Mouse (Mus musculus) NIH3T3 (cell line): ENCODE data around the gene 4930558K02Rik.

Experiments
- DNase-seq: peaks from one replicate; pipeline ENCODE4 v3.0.0-alpha.2; 2012; ENCODE audit warnings: low read depth

4930558K02Rik gene

DNA sequence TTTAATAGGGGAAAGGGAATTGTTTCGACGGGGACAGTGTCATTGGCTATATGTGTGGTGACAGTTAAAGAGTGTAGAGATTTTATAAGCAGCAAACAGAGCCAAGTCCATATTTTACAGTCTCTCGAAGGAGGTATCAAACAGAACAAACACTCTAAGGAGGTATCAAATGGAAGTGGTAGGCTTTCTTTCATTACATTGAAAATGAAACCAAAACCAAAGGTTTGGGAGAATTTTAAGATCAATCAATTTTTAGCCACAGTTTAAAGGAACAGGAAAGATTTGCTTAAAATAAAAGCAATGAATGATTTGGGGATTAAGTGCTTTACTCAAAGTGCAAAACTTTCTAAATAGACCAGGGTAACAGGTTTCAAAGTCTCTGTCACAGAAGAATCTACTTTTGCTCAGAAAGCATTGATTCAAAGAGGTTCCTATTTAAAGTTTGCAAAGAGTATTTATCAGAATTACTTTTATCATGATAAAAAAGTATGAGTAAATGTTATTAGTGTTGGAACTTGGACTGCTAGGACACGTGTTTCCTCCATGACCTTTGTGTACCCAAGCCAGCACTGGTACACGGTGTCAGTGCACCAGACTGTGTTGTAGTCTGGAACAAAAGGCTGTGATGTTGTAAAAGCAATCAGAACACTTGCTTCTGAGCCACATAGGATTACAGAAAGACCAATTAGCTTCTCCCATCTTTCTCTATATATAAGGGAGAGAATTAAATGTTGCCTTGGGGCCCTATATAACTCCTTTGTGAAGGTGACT lies 28.2 kb downstream of the 4930558K02Rik start:
- DNase-seq = no peak

DNA sequence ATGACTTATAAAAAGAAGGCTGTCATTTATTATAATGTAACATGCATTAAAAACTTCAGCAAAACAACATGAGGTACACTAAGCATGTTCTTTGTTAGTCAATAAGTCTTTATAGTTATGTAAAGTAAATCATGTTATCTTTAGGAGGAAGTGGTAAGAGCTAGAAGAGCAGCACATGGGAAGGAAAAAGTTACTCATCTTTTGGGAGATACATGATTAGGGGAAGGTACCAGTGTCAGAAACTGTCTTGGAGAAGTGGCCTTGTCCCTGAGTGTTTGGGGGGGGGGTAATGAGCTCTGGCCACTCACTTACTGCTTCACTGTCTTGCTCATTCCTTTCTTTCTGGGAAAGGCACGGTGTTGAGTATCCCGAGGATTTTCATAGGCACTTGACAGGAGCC lies 37.4 kb downstream of the 4930558K02Rik start:
- DNase-seq = no peak

DNA sequence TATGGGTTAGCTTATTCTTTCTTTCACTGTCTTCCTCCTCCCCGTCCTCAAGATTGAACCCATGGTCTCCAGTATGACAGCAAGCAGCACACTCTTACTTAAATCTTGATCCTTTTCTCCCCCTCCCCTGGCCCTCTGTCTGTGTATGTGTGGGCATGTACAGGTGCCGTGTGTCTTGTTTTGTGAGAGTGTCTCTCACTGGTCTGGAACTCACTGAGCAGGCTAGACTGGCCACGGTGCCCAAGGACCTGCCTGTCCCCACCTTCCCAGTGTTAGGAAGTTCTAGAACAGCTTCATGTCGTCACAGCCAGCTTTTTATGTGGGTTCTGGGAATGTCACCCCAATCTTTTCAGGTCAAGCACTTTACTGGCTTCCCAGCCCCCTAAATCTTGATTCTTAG lies 47.1 kb downstream of the 4930558K02Rik start:
- DNase-seq = no peak

DNA sequence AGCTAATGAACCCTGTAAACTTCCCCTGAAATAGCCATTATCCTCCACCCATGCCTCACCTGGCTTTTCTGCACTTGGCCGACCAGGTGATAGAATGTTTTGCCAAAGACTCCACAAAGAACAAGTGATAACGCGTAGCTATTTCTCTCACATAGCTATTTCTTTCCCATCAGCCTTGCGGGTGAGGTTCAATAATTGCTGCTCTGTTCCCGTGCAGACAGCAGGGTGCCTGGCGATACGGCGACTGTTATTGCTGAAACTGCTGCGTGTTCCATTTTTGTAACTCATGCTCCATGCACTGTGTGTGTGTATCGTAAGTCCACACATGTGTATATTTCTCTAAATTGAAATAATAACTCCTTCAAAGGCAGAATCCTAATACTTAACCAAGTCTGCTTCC lies 47.6 kb downstream of the 4930558K02Rik start:
- no peak for DNase-seq

DNA sequence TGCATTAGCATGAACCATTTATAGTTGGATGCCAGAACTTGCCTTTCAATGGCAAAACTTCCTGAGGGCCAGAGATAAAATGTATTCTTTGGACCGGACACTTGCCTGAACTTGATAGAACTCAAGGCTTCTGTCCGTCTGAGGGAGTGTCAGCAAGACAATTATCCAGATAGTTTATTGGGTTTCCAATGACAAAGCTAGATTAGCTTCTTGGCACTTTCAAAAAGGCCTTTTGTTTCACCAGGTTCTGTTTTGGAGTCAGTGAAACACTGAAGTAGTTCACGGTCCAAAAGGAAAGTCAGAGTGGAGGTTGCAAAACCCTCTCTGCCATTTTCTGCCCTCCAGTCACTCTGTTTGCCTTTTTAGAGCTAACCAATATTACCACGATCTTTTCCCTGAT lies 48.1 kb downstream of the 4930558K02Rik start:
- DNase-seq = no peak

DNA sequence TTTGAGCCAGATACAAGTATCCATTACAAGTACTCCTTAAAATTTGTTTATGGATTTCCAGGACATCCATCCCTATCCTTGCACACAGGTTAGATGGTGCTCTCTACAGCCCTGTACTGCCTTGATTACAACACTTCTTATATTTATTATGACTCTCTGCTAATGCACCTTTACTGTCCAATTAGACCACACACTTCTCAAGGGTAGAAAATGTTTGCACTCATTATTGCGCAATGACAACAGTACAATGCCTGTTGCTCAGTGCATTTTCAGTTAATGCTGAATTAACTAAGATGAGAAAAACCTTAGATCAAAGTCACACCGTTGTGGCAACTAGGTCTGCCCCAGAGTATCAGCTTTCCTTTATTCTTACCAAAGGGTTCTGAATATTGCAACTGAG lies 51.5 kb downstream of the 4930558K02Rik start:
- no peak for DNase-seq

DNA sequence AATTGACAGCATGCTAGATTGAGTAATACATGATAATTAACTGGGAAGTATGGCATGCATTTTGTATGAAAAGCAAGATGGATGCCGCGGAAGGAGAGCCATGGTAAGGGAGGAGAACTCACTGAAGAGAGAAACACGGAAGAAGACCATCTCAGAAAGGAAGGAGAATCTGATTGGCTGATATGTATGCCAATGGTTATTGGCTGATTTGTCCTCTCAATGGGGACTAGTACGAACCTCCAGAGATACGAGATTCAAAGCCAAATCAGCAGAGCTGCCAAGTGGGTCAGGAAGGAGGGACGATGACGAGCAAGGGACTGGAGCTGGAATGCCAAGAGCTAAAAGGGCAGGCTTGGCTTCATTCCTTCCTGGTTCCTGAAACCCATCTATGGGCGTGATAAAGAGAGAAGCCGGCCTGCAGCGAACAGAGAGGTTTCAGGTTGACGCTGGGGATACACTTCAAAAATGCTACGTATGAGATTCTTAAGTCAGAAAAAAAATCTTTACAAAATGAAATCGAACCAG lies 54.1 kb downstream of the 4930558K02Rik start:
- no peak for DNase-seq

DNA sequence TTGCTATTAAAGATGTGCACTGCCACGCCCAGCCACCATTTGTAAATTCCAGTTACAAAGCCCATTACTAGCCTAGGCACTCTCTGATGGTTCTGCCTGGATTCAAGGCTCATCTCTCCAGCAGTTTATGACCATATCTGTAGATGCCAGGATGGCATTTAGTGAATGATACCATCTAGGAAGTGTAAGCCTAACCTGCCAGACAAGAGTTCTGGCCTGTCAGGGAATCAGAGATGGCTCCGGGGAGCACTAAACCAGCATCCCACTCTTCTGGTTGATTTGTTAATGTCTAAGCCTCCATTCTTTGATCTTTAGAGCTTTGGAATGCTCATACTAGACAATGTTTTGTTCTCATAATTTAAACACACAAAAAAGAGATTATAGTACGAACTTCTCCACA lies 55.1 kb downstream of the 4930558K02Rik start:
- no peak for DNase-seq

DNA sequence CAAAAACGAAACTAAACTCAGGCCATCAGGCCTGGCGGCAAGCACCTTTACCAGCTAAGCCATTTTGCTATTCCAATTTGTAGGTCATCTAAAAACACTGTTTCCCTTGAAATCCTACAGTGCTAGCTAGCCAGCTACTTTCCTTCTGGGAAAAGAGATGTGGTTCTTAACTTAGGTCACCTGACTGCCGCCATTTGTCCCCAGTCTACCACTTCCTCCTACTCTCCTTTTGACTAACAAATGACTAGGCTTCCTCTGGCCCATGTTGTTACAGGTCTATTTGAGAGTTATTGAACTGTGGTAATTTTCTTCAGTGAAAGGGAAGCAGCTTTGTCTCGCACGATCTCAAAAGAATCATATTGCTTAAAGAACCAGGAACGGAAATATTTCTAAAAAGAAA lies 57.5 kb downstream of the 4930558K02Rik start:
- no peak for DNase-seq

DNA sequence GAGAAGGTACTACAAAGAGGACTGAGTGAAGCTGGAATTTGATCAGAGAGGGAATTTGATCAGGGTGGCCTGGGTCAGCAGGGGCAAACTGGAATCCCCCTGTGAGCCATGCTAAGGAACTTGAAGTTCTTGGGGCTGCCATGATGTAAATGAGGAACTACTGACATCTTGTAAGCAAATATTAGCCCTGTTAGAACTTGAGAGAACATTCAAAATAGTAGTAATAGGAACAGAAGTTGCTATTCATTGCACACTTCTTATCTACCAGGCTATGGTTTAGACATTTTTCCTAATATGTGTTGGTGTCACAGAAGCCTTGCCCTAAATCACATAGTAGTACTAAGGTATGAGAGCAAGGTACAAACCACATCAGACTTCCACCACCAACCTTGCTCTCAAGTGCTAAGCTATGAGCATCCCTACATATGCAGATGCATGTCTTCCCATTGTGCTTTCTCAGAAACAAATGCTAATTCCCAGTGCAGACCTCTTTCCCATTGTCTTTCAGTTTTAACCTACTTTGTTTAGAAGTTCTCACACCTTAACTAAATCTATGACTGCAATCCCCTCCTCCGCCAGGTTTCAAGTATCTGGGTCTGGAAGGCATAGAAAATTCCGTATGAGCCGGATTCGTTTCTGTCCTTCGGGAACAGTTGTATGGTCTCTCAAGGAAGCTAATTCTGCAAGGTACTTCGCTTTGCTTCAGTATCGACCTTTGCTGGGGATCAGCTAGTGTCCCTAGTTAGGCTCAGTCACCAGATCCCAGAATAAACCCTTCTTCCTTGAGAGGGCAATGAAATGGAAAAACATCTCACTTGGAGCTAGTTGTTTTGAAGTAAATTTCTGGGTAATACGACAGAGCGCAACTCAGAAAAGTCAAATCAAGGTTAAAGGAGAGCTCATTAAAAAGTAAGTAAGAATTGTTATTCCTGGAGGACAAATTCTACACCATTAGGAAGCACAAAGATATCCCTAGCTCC lies 58.7 kb downstream of the 4930558K02Rik start:
- no peak for DNase-seq

DNA sequence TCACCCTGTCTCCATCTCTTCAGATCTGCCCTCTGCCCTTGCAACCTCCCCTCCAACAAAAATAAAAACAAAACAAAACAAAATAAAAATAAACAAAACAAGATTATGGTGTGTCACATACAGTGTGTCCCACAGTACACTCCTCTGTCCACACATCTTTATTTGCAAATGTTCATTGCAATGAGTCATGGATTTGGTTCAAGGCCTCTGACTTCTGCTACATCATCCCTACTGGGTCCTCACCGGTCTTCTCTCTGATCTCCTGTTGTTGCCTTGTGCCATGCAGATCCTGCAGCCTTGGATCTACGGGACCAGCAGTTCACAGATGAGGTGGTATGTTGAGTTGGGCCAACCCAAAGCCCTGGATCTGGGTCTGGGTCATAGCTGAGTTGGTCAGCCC lies 59.8 kb downstream of the 4930558K02Rik start:
- DNase-seq = no peak

DNA sequence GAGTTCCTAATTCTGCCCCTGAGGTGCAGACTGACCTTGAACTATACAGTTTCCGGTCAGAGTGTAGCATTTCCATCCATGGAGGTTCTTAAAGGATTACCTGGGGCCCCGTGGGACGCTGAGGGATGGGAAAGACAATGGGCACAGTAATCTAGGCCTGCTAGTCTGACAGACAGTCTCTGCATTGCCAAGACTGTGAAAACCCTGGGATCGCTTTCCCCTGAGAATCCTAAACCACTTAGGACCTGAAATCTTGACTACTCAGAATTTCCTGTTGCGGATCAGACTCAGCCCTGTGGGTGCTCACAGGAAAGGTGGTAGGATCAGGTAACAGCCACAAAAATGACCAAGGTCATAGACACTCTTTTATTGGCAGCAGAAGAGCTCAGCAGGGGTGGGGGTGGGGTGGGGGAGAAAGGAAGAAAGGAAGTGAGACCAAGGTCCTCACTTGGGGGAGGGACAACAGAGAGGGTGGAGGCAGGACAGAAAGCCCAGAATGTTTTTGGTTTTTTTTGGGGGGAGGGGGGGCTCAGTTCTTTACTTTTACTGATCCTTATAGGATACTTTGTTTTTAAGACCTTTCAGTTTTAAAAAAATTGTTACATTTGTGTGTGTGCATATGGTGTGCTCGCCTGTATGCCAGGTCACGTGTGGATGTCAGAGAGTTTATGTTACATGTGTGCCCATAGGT lies 60.6 kb downstream of the 4930558K02Rik start:
- no peak for DNase-seq

DNA sequence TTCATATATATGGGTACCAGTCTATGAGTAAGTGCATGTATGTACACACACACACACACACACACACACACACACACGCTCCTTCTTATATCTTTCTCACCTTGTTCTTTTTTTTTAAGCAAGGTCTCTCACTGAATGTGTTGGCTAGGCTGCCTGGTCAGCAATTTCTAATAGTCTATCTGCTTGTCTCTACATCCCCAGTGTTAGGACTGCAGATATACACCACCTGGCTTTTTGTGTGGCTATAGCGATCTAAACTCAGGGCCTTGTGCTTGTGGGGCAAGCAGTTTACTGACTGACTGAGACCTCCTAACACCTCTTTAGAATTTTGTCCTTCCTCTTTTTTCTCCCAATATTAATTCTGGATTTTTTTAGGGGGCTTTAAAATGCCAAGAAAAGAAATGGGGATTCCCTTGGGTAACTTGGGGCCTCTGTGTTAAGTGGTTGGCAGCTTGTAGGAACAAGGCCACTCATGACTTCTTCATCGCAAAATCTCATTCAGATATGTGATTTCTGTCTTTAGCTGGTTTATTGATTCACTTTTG lies 61.4 kb downstream of the 4930558K02Rik start:
- no peak for DNase-seq

DNA sequence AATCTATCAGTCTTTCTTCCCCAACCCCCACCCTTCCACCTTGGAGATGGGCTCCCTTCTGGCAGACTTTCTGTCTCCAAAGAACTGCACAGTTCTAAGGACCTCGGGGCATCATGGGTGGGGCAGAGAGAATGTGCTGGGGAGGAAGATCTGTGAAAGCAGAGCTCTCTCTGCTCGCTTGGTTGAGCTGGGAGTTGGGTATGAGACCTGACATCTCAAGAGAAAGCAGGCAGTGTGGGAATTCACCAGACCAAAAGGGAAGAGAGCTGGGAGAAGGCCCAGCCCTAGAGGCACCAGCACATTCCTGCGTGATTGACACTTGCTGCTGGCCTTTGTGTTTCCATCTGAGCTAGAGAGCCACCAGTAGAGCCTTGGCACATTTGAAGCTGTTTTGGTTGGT lies 63.4 kb downstream of the 4930558K02Rik start:
- no peak for DNase-seq

DNA sequence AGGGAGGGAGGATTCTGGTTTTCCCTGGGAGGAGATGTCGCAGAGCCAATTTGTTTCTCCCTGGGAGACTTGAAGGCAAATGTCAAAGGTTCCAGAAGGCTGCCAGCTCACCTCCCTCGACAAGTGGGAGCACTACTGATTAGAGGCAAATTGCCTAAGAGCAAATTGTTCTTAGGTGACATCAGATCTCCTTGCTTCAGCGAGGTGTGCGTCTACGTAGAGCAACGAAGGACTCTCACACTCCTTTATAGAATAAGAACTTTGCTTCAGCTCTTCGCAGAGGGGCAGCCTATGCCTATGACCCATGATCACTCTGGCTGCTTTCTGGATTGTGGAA lies 65.8 kb downstream of the 4930558K02Rik start:
- no peak for DNase-seq

DNA sequence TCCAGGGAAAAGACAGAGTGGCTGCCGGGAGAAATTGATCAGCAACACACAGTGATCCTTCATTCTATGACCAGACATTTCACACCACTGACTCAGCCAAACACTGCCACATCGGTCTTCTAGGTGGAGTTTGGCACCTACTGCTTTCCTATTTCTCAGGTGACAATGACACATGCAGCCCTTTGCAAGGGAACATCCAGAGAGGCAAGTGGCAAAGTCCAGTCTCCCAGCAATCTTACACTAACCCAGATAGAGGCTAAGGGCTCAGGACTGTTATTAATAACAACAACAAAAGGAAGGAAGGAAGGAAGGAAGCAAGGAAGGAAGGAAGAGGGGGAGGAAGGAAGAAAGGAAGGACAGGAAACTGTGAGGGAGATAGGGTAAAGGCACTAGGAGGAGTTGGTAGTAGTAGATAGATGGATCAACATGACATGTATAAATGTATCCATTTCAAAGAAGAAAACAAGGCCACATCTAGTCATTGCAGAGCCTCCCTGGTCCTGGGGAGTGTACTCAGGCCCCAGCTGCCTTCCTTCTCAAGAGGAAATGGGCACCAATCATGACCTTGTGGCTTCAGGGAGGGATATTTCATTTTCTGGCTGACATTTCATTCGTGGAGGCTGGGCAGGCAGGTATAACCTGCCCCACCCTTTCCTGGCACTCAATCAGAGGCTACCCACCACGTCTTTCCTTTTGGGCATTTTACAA lies 66.3 kb downstream of the 4930558K02Rik start:
- DNase-seq = no peak

DNA sequence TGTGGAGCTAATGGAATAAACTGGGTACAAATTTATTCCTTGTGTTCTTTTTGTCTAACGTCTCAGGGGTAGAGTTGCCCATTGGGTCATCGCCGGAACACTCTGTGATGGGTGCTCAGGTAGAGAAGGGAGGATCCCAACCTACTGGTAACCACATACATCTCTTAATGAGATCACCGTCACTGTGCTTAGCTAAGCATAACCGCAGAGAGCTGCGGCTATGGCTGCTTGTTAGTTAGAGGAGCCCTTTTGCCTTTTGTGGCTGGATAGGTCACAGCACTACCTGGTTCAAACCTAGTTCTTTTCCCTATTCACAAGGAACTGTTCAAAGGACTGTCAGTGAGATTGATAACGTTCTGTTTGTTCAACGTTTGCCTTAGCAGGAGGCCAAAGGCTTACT lies 70.4 kb downstream of the 4930558K02Rik start:
- DNase-seq = no peak

DNA sequence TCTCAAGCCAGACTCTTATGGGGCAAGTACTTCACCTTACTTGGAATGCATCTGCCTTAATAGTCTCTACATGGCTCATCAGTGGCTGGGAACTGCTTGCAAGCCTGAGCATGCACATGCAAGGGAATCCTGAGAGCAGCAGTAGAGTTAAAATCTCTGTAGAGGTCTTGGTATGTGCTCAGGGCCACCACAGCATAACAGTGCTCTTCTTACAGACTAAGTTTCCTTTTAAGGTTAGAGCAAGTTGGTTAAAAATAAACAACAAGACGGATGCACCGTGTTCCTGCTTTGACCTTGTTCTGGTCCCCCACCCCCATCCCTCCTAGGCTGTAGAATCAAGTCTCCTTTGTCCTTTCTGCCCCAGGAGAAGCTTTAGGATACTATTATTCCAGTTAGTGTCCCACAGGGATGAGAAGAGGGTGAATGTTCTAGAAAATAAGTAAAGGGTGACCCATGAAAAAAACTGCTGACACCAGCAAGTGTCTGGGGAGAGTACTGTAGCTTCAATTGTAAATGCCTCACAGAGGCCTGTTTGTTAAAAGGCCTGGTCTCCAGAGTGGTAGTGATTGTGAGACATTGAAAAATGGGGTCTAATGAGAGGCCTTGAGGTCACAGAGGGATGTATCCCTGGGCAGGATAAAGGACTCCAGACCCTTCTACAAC lies 71.5 kb downstream of the 4930558K02Rik start:
- DNase-seq = no peak

DNA sequence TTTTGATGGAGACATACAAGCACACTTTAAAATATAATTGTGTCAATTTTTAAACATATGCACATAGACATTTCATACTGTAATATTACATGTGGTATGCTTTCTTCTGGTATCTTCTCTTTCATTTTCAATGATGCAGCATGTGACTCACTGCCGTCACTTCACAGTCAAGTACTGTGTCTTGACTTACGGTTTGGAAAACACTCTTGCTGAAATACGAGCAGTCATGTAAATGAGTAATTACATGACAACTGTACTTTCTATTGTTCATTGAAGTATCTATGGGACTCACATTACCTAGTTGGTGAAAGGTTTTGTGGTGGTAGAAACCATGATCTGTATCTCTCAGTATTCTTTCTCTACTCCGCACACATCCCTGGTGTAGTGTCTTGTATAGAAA lies 72.3 kb downstream of the 4930558K02Rik start:
- DNase-seq = no peak

DNA sequence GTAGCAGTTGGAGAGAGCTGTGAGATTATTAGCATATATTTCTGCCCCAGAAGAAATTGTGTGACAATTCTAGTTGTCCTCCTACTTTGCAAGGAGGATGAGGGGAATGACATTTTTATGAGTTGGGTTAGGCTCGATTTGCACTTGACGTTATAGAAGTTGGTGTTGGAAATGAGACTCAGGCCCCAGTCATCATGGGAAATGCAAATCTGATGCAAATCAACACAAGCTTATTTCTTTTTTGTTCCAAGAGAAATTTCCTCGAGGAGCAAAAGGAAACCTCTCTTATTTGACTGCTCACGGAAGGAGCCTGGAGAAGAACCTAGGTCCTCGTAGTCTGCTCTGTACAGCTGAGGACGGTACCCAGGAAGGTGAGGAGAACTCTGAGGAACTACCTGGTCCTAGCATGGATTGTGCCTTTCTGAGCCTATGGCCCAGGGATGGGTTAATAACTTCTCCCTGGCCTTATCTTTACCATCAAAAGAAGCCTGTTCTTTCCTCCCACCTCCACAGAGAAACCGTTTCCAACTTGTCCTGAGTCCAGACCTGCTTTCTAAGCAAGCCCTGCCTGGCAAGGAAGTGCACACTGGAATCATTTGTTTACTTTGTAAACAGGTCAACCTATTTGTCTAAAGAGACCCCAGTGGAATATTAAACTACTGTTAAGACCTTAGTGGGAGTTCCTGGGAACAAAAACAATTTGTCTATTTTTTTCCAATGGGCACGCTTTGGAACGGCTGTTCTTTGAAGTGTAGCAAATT lies 76.6 kb downstream of the 4930558K02Rik start:
- no peak for DNase-seq
